Mouse (Mus musculus): ENCODE results near the gene Plek. TPM values are rescaled to one million over a fixed set of nuclear protein-coding genes. Genes with fewer than 3 reads are reported as not detected.

The Plek gene
- polyA plus RNA-seq, 1 experiment from 2014 or later = 3.3 TPM

- H3K4me1 ChIP-seq (replicated peaks; ENCODE audit: control insufficient read depth, insufficient read depth, low read length) = no peaks in the 10 kb centered on the region
- no peak overlapping the region for H3K9ac ChIP-seq (replicated peaks; ENCODE audit: low read depth, low read length)
- H3K36me3 ChIP-seq (ENCODE audit: control insufficient read depth, insufficient read depth) = no peaks in the 10 kb centered on the region
- no peak overlapping the region for H3K4me2 ChIP-seq (ENCODE audit: low read length)
- 78% methylated on average over 3 of the region's 3 CpGs for WGBS
- no peaks in the 10 kb centered on the region for H3K9me3 ChIP-seq (ENCODE audit: control insufficient read depth, low read length)
- no peaks in the 10 kb centered on the region for H3K27me3 ChIP-seq (replicated peaks; ENCODE audit: control insufficient read depth, insufficient read depth, low read length)
- no peak overlapping the region for H3K27ac ChIP-seq (ENCODE audit: low read length)
- no peak overlapping the region for H3K4me3 ChIP-seq (replicated peaks; ENCODE audit: low read length)
- ATAC-seq = no peak
Observed at GRCm38 (mm10) chr11:17003757-17004156, 48.4 kb downstream of the Plek start.

GRCm38 (mm10) chr11:17002739-17003373 is 49.3 kb downstream of the Plek start:
- Histone ChIP-seq H3K27ac (ENCODE audit: low read length) (no peak overlapping the region), H3K36me3 (ENCODE audit: control insufficient read depth, insufficient read depth) (no peaks in the 10 kb centered on the region), H3K4me1 (replicated peaks; ENCODE audit: control insufficient read depth, insufficient read depth, low read length) (no peaks in the 10 kb centered on the region), H3K9ac (replicated peaks; ENCODE audit: low read depth, low read length) (no peak overlapping the region), H3K4me2 (ENCODE audit: low read length) (no peak overlapping the region), H3K4me3 (replicated peaks; ENCODE audit: low read length) (no peak overlapping the region), H3K27me3 (replicated peaks; ENCODE audit: control insufficient read depth, insufficient read depth, low read length) (no peaks in the 10 kb centered on the region), H3K9me3 (ENCODE audit: control insufficient read depth, low read length) (no peaks in the 10 kb centered on the region)
- WGBS = 88% methylated on average over 7 of the region's 7 CpGs
- no peak for ATAC-seq

GRCm38 (mm10) chr11:17000353-17001334 is 51.5 kb downstream of the Plek start:
- 88% methylated on average over 9 of the region's 9 CpGs for WGBS
- H3K27me3 ChIP-seq (replicated peaks; ENCODE audit: control insufficient read depth, insufficient read depth, low read length) = no peaks in the 10 kb centered on the region
- H3K36me3 ChIP-seq (ENCODE audit: control insufficient read depth, insufficient read depth) = no peaks in the 10 kb centered on the region
- no peak overlapping the region for H3K4me2 ChIP-seq (ENCODE audit: low read length)
- H3K4me1 ChIP-seq (replicated peaks; ENCODE audit: control insufficient read depth, insufficient read depth, low read length) = no peaks in the 10 kb centered on the region
- ATAC-seq = no peak
- no peak overlapping the region for H3K9ac ChIP-seq (replicated peaks; ENCODE audit: low read depth, low read length)
- H3K9me3 ChIP-seq (ENCODE audit: control insufficient read depth, low read length) = no peaks in the 10 kb centered on the region
- H3K27ac ChIP-seq (ENCODE audit: low read length) = no peak overlapping the region
- H3K4me3 ChIP-seq (replicated peaks; ENCODE audit: low read length) = no peak overlapping the region

- H3K36me3 ChIP-seq (ENCODE audit: control insufficient read depth, insufficient read depth) = no peaks in the 10 kb centered on the region
- H3K4me1 ChIP-seq (replicated peaks; ENCODE audit: control insufficient read depth, insufficient read depth, low read length) = no peaks in the 10 kb centered on the region
- no peaks in the 10 kb centered on the region for H3K9me3 ChIP-seq (ENCODE audit: control insufficient read depth, low read length)
- H3K4me2 ChIP-seq (ENCODE audit: low read length) = no peak overlapping the region
- no peak overlapping the region for H3K9ac ChIP-seq (replicated peaks; ENCODE audit: low read depth, low read length)
- no peak for ATAC-seq
- H3K27ac ChIP-seq (ENCODE audit: low read length) = no peak overlapping the region
- no peaks in the 10 kb centered on the region for H3K27me3 ChIP-seq (replicated peaks; ENCODE audit: control insufficient read depth, insufficient read depth, low read length)
- no peak overlapping the region for H3K4me3 ChIP-seq (replicated peaks; ENCODE audit: low read length)
Observed at GRCm38 (mm10) chr11:16999933-17000332, 52.2 kb downstream of the Plek start.

- Histone ChIP-seq H3K4me3 (replicated peaks; ENCODE audit: low read length) (no peak overlapping the region), H3K36me3 (ENCODE audit: control insufficient read depth, insufficient read depth) (no peaks in the 10 kb centered on the region), H3K27me3 (replicated peaks; ENCODE audit: control insufficient read depth, insufficient read depth, low read length) (no peaks in the 10 kb centered on the region), H3K9ac (replicated peaks; ENCODE audit: low read depth, low read length) (no peak overlapping the region), H3K9me3 (ENCODE audit: control insufficient read depth, low read length) (no peaks in the 10 kb centered on the region), H3K27ac (ENCODE audit: low read length) (no peak overlapping the region), H3K4me2 (ENCODE audit: low read length) (no peak overlapping the region), H3K4me1 (replicated peaks; ENCODE audit: control insufficient read depth, insufficient read depth, low read length) (no peaks in the 10 kb centered on the region)
- 90% methylated on average over 4 of the region's 4 CpGs for WGBS
- no peak for ATAC-seq
Observed at GRCm38 (mm10) chr11:16999387-16999786, 52.8 kb downstream of the Plek start.

- Histone ChIP-seq H3K9me3 (ENCODE audit: control insufficient read depth, low read length) (no peaks in the 10 kb centered on the region), H3K27ac (ENCODE audit: low read length) (no peak overlapping the region), H3K9ac (replicated peaks; ENCODE audit: low read depth, low read length) (no peak overlapping the region), H3K36me3 (ENCODE audit: control insufficient read depth, insufficient read depth) (no peaks in the 10 kb centered on the region), H3K4me2 (ENCODE audit: low read length) (no peak overlapping the region), H3K27me3 (replicated peaks; ENCODE audit: control insufficient read depth, insufficient read depth, low read length) (no peaks in the 10 kb centered on the region), H3K4me3 (replicated peaks; ENCODE audit: low read length) (no peak overlapping the region), H3K4me1 (replicated peaks; ENCODE audit: control insufficient read depth, insufficient read depth, low read length) (no peaks in the 10 kb centered on the region)
- no peak for ATAC-seq
Observed at GRCm38 (mm10) chr11:16997465-16997864, 54.7 kb downstream of the Plek start.

- H3K4me3 ChIP-seq (replicated peaks; ENCODE audit: low read length) = no peak overlapping the region
- no peak overlapping the region for H3K27ac ChIP-seq (ENCODE audit: low read length)
- H3K36me3 ChIP-seq (ENCODE audit: control insufficient read depth, insufficient read depth) = no peaks in the 10 kb centered on the region
- ATAC-seq = no peak
- no peaks in the 10 kb centered on the region for H3K4me1 ChIP-seq (replicated peaks; ENCODE audit: control insufficient read depth, insufficient read depth, low read length)
- H3K4me2 ChIP-seq (ENCODE audit: low read length) = no peak overlapping the region
- no peaks in the 10 kb centered on the region for H3K9me3 ChIP-seq (ENCODE audit: control insufficient read depth, low read length)
- no peaks in the 10 kb centered on the region for H3K27me3 ChIP-seq (replicated peaks; ENCODE audit: control insufficient read depth, insufficient read depth, low read length)
- H3K9ac ChIP-seq (replicated peaks; ENCODE audit: low read depth, low read length) = no peak overlapping the region
Observed at GRCm38 (mm10) chr11:16996818-16997217, 55.4 kb downstream of the Plek start.

- no peak overlapping the region for H3K4me2 ChIP-seq (ENCODE audit: low read length)
- no peaks in the 10 kb centered on the region for H3K36me3 ChIP-seq (ENCODE audit: control insufficient read depth, insufficient read depth)
- H3K9me3 ChIP-seq (ENCODE audit: control insufficient read depth, low read length) = no peaks in the 10 kb centered on the region
- H3K4me1 ChIP-seq (replicated peaks; ENCODE audit: control insufficient read depth, insufficient read depth, low read length) = no peaks in the 10 kb centered on the region
- WGBS = 80% methylated on average over 6 of the region's 6 CpGs
- no peak overlapping the region for H3K9ac ChIP-seq (replicated peaks; ENCODE audit: low read depth, low read length)
- no peak overlapping the region for H3K4me3 ChIP-seq (replicated peaks; ENCODE audit: low read length)
- H3K27ac ChIP-seq (ENCODE audit: low read length) = no peak overlapping the region
- no peaks in the 10 kb centered on the region for H3K27me3 ChIP-seq (replicated peaks; ENCODE audit: control insufficient read depth, insufficient read depth, low read length)
- ATAC-seq = no peak
Observed at GRCm38 (mm10) chr11:16992880-16993279, 59.3 kb downstream of the Plek start.

- Histone ChIP-seq H3K4me2 (ENCODE audit: low read length) (no peak overlapping the region), H3K27ac (ENCODE audit: low read length) (no peak overlapping the region), H3K4me1 (replicated peaks; ENCODE audit: control insufficient read depth, insufficient read depth, low read length) (no peaks in the 10 kb centered on the region), H3K9me3 (ENCODE audit: control insufficient read depth, low read length) (no peaks in the 10 kb centered on the region), H3K36me3 (ENCODE audit: control insufficient read depth, insufficient read depth) (no peaks in the 10 kb centered on the region), H3K9ac (replicated peaks; ENCODE audit: low read depth, low read length) (no peak overlapping the region), H3K4me3 (replicated peaks; ENCODE audit: low read length) (no peak overlapping the region), H3K27me3 (replicated peaks; ENCODE audit: control insufficient read depth, insufficient read depth, low read length) (no peaks in the 10 kb centered on the region)
- ATAC-seq = no peak
- 86% methylated on average over 5 of the region's 5 CpGs for WGBS
Observed at GRCm38 (mm10) chr11:16989885-16990284, 62.3 kb downstream of the Plek start.
